Mouse (Mus musculus) lung, embryonic 14.5 days (tissue): ENCODE data around the gene Arhgef28. TPM values are rescaled to one million over a fixed set of nuclear protein-coding genes. Genes with fewer than 3 reads are reported as not detected.

Experiments used
- ATAC-seq: fragments of 200-750 bp; cut with Nextera tagmentation; 2 replicates; pipeline ENCODE4 v1.8.0; 2017; ENCODE audit warnings: mild to moderate bottlenecking, moderate TSS enrichment, moderate library complexity; ENCODE audit not compliant: insufficient read depth
- DNase-seq: peaks from one replicate; pipeline ENCODE4 v3.0.0-alpha.2; 2015
- H3K27ac ChIP-seq: fragments of 300-500 bp; sonication (generic); 2 replicates; pipeline ENCODE4 v1.5.1; 2014; ENCODE audit warnings: low read depth, mild to moderate bottlenecking, moderate library complexity
- H3K27me3 ChIP-seq: fragments of 300-500 bp; sonication (generic); 2 replicates; pipeline ENCODE4 v1.6.1; 2014; ENCODE audit warnings: low read length, control low read depth; ENCODE audit not compliant: insufficient read depth
- H3K36me3 ChIP-seq: fragments of 300-500 bp; sonication (generic); 2 replicates; pipeline ENCODE4 v1.6.1; 2014; ENCODE audit warnings: control low read depth; ENCODE audit not compliant: insufficient read depth
- H3K4me1 ChIP-seq: fragments of 300-500 bp; sonication (generic); 2 replicates; pipeline ENCODE4 v1.6.1; 2014; ENCODE audit warnings: antibody characterized with exemption, control low read depth; ENCODE audit not compliant: insufficient read depth
- H3K4me2 ChIP-seq: fragments of 300-500 bp; sonication (generic); 2 replicates; pipeline ENCODE4 v1.6.1; 2014; ENCODE audit warnings: mild to moderate bottlenecking
- H3K4me3 ChIP-seq: fragments of 300-500 bp; sonication (generic); 2 replicates; pipeline ENCODE4 v1.5.1; 2014; ENCODE audit warnings: low read depth, low read length
- H3K9ac ChIP-seq: fragments of 300-500 bp; sonication (generic); 2 replicates; pipeline ENCODE4 v1.6.1; 2014
- H3K9me3 ChIP-seq: fragments of 300-500 bp; sonication (generic); 2 replicates; pipeline ENCODE4 v1.6.1; 2016; ENCODE audit warnings: low read depth, low read length, control low read depth
- CTCF ChIP-seq: IDR thresholded peaks from 2 replicates; pipeline ENCODE4 v1.5.1; 2016; ENCODE audit warnings: antibody characterized with exemption, low read depth
- WGBS: fragments of 180-500 bp; shearing (Covaris S2); extraction: QIAGEN DNeasy Blood & Tissue Kit; methylation state at CpG from one replicate; pipeline ENCODE4 v1.1.7; 2014; 5-methylcytosine and 5-hydroxymethylcytosine counted together
- polyA plus RNA-seq: library from polyadenylated mRNA; unstranded; fragments of >200 nt; fragmentation: Nextera tagmentation; extraction: Ambion mirVana; gene quantifications from 2 replicates; pipeline ENCODE4 v1.2.1, GENCODE M21; 2014

Arhgef28 gene
- polyA plus RNA-seq, 1 experiment from 2014 or later: 15.0 TPM

DNA sequence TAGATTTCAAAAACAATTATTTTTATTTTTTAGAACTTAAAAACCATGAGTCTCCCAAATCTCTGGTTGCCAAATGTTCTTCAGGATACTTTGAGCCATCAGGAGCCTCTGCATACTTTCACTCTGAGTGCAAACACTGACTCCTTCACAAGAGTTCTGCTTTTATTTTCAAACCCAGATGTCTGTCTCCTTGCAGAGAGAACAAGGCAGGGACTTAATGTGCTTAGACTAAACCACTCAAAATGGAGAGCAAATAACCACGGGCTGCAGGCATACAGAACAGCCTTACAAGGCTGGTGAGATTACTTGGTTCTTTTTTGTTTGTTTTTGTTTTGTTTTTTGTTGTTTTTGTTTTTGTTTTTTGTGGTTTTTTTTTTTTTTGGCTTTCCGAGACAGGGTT lies 98.6 kb downstream of the Arhgef28 start:
- H3K36me3 ChIP-seq: no peaks in the 10 kb centered on the region
- no peaks in the 10 kb centered on the region for H3K4me1 ChIP-seq
- no peak for TF ChIP-seq CTCF
- H3K27ac ChIP-seq: no peak overlapping the region
- H3K4me2 ChIP-seq: no peak overlapping the region
- no peak overlapping the region for H3K4me3 ChIP-seq
- 59% methylated on average over 2 of the region's 2 CpGs for WGBS
- no peak overlapping the region for H3K9ac ChIP-seq
- ATAC-seq: no peak
- no peaks in the 10 kb centered on the region for H3K9me3 ChIP-seq
- no peaks in the 10 kb centered on the region for H3K27me3 ChIP-seq
- DNase-seq: no peak

DNA sequence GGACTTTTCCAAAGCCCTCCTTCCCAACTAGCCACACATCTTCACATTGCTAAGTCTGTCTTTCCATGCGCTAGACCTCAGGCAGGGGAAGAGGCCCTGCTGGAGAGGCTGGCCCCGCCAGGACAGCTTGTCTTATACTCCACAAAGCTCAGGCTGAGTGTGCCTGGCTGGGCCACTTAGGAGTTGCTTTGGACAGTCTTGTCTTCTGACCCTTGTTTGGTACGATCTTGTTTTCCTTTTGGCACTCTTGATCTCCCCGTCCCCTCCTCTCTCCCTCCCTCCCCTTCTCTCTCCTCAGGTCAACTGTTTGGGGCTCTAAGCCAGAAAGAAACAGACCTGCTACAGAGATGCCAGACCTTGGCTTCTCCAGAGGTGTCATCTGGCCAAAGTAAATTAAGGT lies 110.3 kb downstream of the Arhgef28 start:
- DNase-seq (no peak), ATAC-seq (no peak)
- no peaks in the 10 kb centered on the region for H3K9me3 ChIP-seq
- no peaks in the 10 kb centered on the region for H3K4me1 ChIP-seq
- no peaks in the 10 kb centered on the region for H3K27me3 ChIP-seq
- TF ChIP-seq CTCF: no peak
- H3K4me2 ChIP-seq: no peak overlapping the region
- H3K9ac ChIP-seq: no peak overlapping the region
- no peak overlapping the region for H3K27ac ChIP-seq
- H3K36me3 ChIP-seq: no peaks in the 10 kb centered on the region
- WGBS: 68% methylated on average over 4 of the region's 4 CpGs
- no peak overlapping the region for H3K4me3 ChIP-seq

DNA sequence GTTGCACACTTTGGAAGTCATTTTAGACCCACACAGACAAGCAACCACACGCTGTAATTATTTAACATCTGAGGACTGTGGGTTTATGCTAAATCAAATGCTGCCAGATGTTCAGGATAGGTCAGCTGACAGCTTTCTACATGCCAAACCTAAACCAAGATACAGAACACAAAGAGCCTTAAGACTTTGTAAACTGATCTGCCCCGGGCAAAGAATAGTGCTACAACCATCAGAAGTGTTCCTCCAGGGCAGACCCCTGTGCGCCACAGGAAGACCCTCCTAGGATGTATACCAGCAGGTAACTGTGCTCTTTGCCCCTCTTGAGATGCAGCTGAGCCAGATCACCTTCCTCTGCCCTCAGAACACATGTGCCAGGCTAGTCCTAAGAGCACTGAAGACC lies 111.9 kb downstream of the Arhgef28 start:
- DNase-seq (no peak), ATAC-seq (no peak)
- Histone ChIP-seq H3K36me3 (no peaks in the 10 kb centered on the region), H3K4me3 (no peak overlapping the region), H3K27me3 (no peaks in the 10 kb centered on the region), H3K27ac (no peak overlapping the region), H3K9me3 (no peaks in the 10 kb centered on the region), H3K4me1 (no peaks in the 10 kb centered on the region), H3K4me2 (no peak overlapping the region), H3K9ac (no peak overlapping the region)
- TF ChIP-seq CTCF: no peak
- 50% methylated on average over 3 of the region's 3 CpGs for WGBS

DNA sequence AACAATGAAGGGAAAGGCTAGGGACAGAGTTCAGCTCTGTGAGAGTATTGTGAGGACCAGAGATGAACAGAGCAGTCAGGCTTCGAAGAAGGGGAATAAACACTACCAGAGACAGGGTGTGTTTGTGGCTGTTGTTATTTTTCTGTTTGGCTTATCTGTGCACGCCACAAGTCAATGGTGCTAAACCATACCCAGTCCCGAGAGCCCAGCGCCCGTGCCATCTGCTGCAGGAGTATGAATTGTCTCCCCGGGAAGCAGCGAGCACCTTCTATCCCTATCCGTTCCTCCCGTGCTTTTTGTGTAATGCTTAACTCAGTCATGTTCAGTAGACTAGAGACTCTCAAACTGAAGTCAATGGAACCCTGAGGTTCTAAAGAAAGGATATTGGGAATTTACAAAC lies 112.8 kb downstream of the Arhgef28 start:
- TF ChIP-seq CTCF: no peak
- H3K4me2 ChIP-seq: no peak overlapping the region
- DNase-seq (no peak), ATAC-seq (no peak)
- WGBS: 82% methylated on average over 9 of the region's 9 CpGs
- H3K9me3 ChIP-seq: no peaks in the 10 kb centered on the region
- H3K27me3 ChIP-seq: no peaks in the 10 kb centered on the region
- H3K4me1 ChIP-seq: no peaks in the 10 kb centered on the region
- H3K36me3 ChIP-seq: no peaks in the 10 kb centered on the region
- H3K9ac ChIP-seq: no peak overlapping the region
- H3K4me3 ChIP-seq: no peak overlapping the region
- H3K27ac ChIP-seq: no peak overlapping the region

DNA sequence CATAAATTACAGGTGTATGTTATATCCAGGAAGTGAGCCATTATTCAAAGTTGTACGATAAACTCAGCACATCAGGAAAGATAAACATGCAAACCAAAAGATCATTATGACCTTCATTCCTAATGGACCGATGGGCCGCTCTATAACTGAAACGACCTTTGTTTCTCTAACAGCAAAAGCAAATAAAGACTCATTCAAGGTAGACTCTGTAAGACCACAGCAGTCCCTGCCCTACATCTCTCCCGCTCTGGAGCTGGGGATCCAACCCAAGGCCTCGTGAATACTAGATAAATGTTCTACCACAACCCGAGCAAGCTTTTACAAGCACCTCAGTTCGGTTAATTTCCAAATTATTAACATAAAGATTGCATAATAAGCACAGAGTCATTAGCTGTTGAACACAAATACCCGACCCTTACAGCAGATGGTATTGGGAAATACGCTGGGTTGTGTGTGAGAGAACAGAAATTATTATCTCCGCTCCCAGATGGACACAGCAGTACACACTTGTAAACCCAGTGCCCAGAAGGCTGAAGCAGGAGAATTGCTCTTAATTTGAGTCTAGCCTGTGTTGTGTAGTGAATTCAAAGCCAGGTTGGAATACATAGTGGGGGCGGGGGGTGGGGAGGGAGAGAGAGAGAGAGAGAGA lies 113.8 kb downstream of the Arhgef28 start:
- 86% methylated on average over 12 of the region's 12 CpGs for WGBS
- no peak overlapping the region for H3K9ac ChIP-seq
- no peak overlapping the region for H3K4me2 ChIP-seq
- no peaks in the 10 kb centered on the region for H3K36me3 ChIP-seq
- H3K9me3 ChIP-seq: no peaks in the 10 kb centered on the region
- no peaks in the 10 kb centered on the region for H3K27me3 ChIP-seq
- DNase-seq: no peak
- H3K27ac ChIP-seq: no peak overlapping the region
- ATAC-seq: no peak
- H3K4me1 ChIP-seq: no peaks in the 10 kb centered on the region
- no peak overlapping the region for H3K4me3 ChIP-seq
- no peak for TF ChIP-seq CTCF

DNA sequence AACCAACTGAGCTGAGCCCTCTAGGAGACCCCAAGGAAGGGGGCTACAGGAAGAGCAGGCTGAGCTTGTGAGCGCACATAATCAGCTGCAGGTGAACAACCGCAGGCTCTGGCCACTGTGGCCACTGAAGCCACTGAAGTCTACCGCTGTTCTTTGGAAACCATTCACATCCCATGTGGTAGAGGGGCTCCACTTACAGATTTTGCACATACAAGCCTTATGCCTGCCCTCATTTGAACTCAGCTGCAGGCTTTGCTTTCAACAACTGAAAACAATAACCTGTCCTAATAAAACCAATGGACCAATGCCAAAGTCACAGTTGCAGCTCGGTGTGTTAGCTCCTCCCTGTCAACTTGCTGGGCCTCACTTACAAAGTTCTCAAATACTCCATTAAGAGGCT lies 126.6 kb downstream of the Arhgef28 start:
- ATAC-seq (no peak), DNase-seq (no peak)
- Histone ChIP-seq H3K36me3 (no peaks in the 10 kb centered on the region), H3K27me3 (no peaks in the 10 kb centered on the region), H3K4me3 (no peak overlapping the region), H3K4me1 (no peaks in the 10 kb centered on the region; the same call in 1 of the 2 replicates), H3K9ac (no peak overlapping the region), H3K27ac (no peak overlapping the region), H3K4me2 (no peak overlapping the region), H3K9me3 (no peaks in the 10 kb centered on the region)
- TF ChIP-seq CTCF: no peak
- WGBS: 74% methylated on average over 4 of the region's 4 CpGs

DNA sequence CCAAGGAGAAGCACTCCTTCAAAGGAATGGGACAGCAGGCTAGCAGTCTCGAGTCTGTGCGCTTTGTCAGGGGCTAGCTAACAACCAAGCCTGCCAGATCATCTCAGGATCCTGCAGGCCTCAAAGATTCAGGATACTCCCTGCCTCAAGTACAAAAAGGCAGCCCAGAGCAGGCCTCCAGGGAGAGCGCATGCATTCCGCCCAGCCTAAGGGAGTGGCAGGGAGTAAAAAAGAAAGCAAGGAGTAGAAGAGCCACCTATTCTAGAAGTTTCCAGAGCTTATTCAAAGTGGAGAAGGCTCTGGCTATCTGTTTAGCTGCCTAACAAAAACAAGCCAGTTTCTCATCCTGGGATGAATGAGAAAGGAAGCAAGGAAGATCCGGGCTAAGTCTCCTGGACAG lies 128.0 kb downstream of the Arhgef28 start:
- DNase-seq: no peak
- TF ChIP-seq CTCF: no peak
- Histone ChIP-seq H3K36me3 (no peaks in the 10 kb centered on the region), H3K4me2 (no peak overlapping the region), H3K9me3 (no peaks in the 10 kb centered on the region), H3K4me1 (no peaks in the 10 kb centered on the region; the same call in 1 of the 2 replicates), H3K27ac (no peak overlapping the region), H3K4me3 (no peak overlapping the region), H3K27me3 (no peaks in the 10 kb centered on the region), H3K9ac (no peak overlapping the region)
- WGBS: 78% methylated on average over 5 of the region's 5 CpGs
- no peak for ATAC-seq
